Mouse (Mus musculus) heart, adult 2 months (tissue): Measurements from ENCODE around the gene Naa15. TPM values are rescaled to one million over a fixed set of nuclear protein-coding genes. Genes with fewer than 3 reads are reported as not detected.

Experiments used
- DNase-seq, 2 experiments: peaks; one replicate each; pipeline ENCODE4 v3.0.0; 2021
- H3K27ac ChIP-seq: fragments of 200-600 bp; 2 replicates; pipeline ENCODE4 v1.8.1; 2022
- H3K27me3 ChIP-seq: fragments of 200-500 bp; 2 replicates; pipeline ENCODE4 v1.6.1; 2012; ENCODE audit warnings: mild to moderate bottlenecking, low read length, inconsistent platforms, mixed read lengths; ENCODE audit not compliant: control insufficient read depth, insufficient read depth
- H3K36me3 ChIP-seq: fragments of 200-500 bp; 2 replicates; pipeline ENCODE4 v1.6.1; 2012; ENCODE audit warnings: low read length, inconsistent platforms; ENCODE audit not compliant: control insufficient read depth, insufficient read depth
- H3K4me1 ChIP-seq: fragments of 200-500 bp; 2 replicates; pipeline ENCODE4 v1.6.1; 2011; ENCODE audit warnings: low read length; ENCODE audit not compliant: control insufficient read depth, insufficient read depth
- H3K4me3 ChIP-seq: fragments of 200-600 bp; 2 replicates; pipeline ENCODE4 v1.8.1; 2022
- H3K79me2 ChIP-seq: fragments of 200-500 bp; replicated peaks from 2 replicates; pipeline ENCODE4 v1.6.1; 2012; ENCODE audit warnings: mild to moderate bottlenecking, inconsistent platforms, low read length, moderate library complexity, mixed read lengths; ENCODE audit not compliant: control insufficient read depth, insufficient read depth
- H3K9ac ChIP-seq: fragments of 200-500 bp; 2 replicates; pipeline ENCODE4 v1.6.1; 2012; ENCODE audit warnings: low read depth, mild to moderate bottlenecking, control low read depth, inconsistent platforms, low read length, mixed read lengths
- CTCF ChIP-seq: fragments of 200-600 bp; IDR thresholded peaks from 2 replicates; pipeline ENCODE4 v1.8.1; 2022; ENCODE audit warnings: antibody characterized with exemption, mild to moderate bottlenecking, moderate library complexity
- EP300 ChIP-seq: fragments of 200-500 bp; IDR thresholded peaks from 2 replicates; pipeline ENCODE4 v1.6.1; 2011; ENCODE audit warnings: low read depth, low read length, control low read depth; ENCODE audit not compliant: insufficient read depth
- POLR2A ChIP-seq: fragments of 200-500 bp; IDR thresholded peaks from 2 replicates; pipeline ENCODE4 v1.6.1; 2011; ENCODE audit warnings: mild to moderate bottlenecking, low read depth, low read length, control low read depth; ENCODE audit not compliant: insufficient read depth
- WGBS: fragments of 180-500 bp; shearing (Covaris S2); methylation state at CpG from one replicate; pipeline ENCODE4 v1.1.7; 2018; 5-methylcytosine and 5-hydroxymethylcytosine counted together
- intact Hi-C: fragments of 180-260 bp; cut with DNase I; formaldehyde crosslinking; loops from one replicate; pipeline ENCODE4 v1.15.1; 2025
- polyA plus RNA-seq: library from polyadenylated mRNA; depleted of rRNA; stranded (reverse); fragments of >200 nt; gene quantifications from 2 replicates; pipeline ENCODE4 v1.2.3, GENCODE M21; 2012
- total RNA-seq, 2 experiments: library from RNA; stranded (reverse); gene quantifications; 2 replicates each; pipeline ENCODE4 v1.2.3; 2021

The Naa15 gene
- total and polyA plus RNA-seq, 3 experiments = 4.9 to 55.0 (median 45.9) TPM

GRCm38 (mm10) chr3:51510903-51511302, 96.0 kb downstream of the Naa15 start:
- no peaks in the 10 kb centered on the region for H3K27me3 ChIP-seq
- no peak overlapping the region for H3K27ac ChIP-seq
- H3K79me2 ChIP-seq = no peaks in the 10 kb centered on the region
- WGBS = 13% methylated on average over 8 of the region's 8 CpGs
- H3K4me3 ChIP-seq = no peak overlapping the region
- DNase-seq = peak; percentile 76 to 84
- H3K4me1 ChIP-seq = no peaks in the 10 kb centered on the region
- 0 out of 2 replicates have a peak, but pooled peaks have one; percentile 65 for TF ChIP-seq EP300
- TF ChIP-seq CTCF = peak; percentile 86
- no peak for TF ChIP-seq POLR2A
- intact Hi-C loops = loop anchor here (1.0 to 5.0 kb wide), 4 partner anchors 74 to 731 kb away; no protein-coding TSS in a partner anchor
- no peak overlapping the region for H3K9ac ChIP-seq
- no peaks in the 10 kb centered on the region for H3K36me3 ChIP-seq

GRCm38 (mm10) chr3:51511983-51512382, 97.0 kb downstream of the Naa15 start:
- no peak overlapping the region for H3K4me3 ChIP-seq
- no peak overlapping the region for H3K9ac ChIP-seq
- intact Hi-C loops = loop anchor here (1.0 to 5.0 kb wide), 4 partner anchors 73 to 730 kb away; no protein-coding TSS in a partner anchor
- TF ChIP-seq EP300 = no peak
- DNase-seq = no peak
- no peak overlapping the region for H3K27ac ChIP-seq
- no peaks in the 10 kb centered on the region for H3K27me3 ChIP-seq
- no peaks in the 10 kb centered on the region for H3K36me3 ChIP-seq
- H3K4me1 ChIP-seq = no peaks in the 10 kb centered on the region
- H3K79me2 ChIP-seq = no peaks in the 10 kb centered on the region
- WGBS = 79% methylated on average over 5 of the region's 5 CpGs

GRCm38 (mm10) chr3:51517467-51517866, 102.5 kb downstream of the Naa15 start:
- Histone ChIP-seq H3K27ac (no peak overlapping the region), H3K27me3 (no peaks in the 10 kb centered on the region), H3K79me2 (no peaks in the 10 kb centered on the region), H3K9ac (no peak overlapping the region), H3K4me3 (no peak overlapping the region), H3K4me1 (no peaks in the 10 kb centered on the region; the same call in 1 of the 2 replicates), H3K36me3 (peaks cover 8% of the 10 kb centered on the region; the same call in 1 of the 2 replicates)
- TF ChIP-seq POLR2A = no peak
- TF ChIP-seq EP300 = no peak
- no peak for TF ChIP-seq CTCF
- DNase-seq = no peak
- intact Hi-C loops = no loop called here
- 90% methylated on average over 4 of the region's 4 CpGs for WGBS

GRCm38 (mm10) chr3:51517878-51518762, 103.2 kb downstream of the Naa15 start:
- no peak for DNase-seq
- no peaks in the 10 kb centered on the region for H3K79me2 ChIP-seq
- peaks cover 8% of the 10 kb centered on the region; the same call in 1 of the 2 replicates for H3K36me3 ChIP-seq
- no peak overlapping the region for H3K27ac ChIP-seq
- no peak overlapping the region for H3K4me3 ChIP-seq
- H3K27me3 ChIP-seq = no peaks in the 10 kb centered on the region
- intact Hi-C loops = no loop called here
- WGBS = 73% methylated on average over 12 of the region's 12 CpGs
- H3K9ac ChIP-seq = no peak overlapping the region
- TF ChIP-seq POLR2A = no peak
- no peaks in the 10 kb centered on the region; the same call in 1 of the 2 replicates for H3K4me1 ChIP-seq

- Histone ChIP-seq H3K27me3 (no peaks in the 10 kb centered on the region), H3K9ac (no peak overlapping the region), H3K4me3 (no peak overlapping the region), H3K27ac (no peak overlapping the region), H3K4me1 (no peaks in the 10 kb centered on the region; the same call in 1 of the 2 replicates), H3K79me2 (no peaks in the 10 kb centered on the region), H3K36me3 (peaks cover 8% of the 10 kb centered on the region; the same call in 1 of the 2 replicates)
- TF ChIP-seq POLR2A (no peak), EP300 (no peak), CTCF (no peak)
- intact Hi-C loops = no loop called here
- WGBS = 53% methylated on average over 8 of the region's 8 CpGs
- DNase-seq = no peak
Measured at GRCm38 (mm10) chr3:51518763-51519121, 103.8 kb downstream of the Naa15 start.

GRCm38 (mm10) chr3:51521262-51521661, 106.3 kb downstream of the Naa15 start:
- Histone ChIP-seq H3K79me2 (no peaks in the 10 kb centered on the region), H3K4me1 (no peaks in the 10 kb centered on the region; the same call in 1 of the 2 replicates), H3K36me3 (peaks cover 8% of the 10 kb centered on the region; the same call in 1 of the 2 replicates), H3K9ac (no peak overlapping the region), H3K4me3 (no peak overlapping the region), H3K27ac (no peak overlapping the region), H3K27me3 (no peaks in the 10 kb centered on the region)
- intact Hi-C loops = loop anchor here (2.0 kb wide), 1 partner anchor 70 kb away; no protein-coding TSS in a partner anchor
- WGBS = 89% methylated on average over 14 of the region's 14 CpGs
- no peak for DNase-seq
- no peak for TF ChIP-seq POLR2A
- TF ChIP-seq EP300 = no peak
- no peak for TF ChIP-seq CTCF
